Mouse (Mus musculus): ENCODE results near the gene Acot8. TPM values are rescaled to one million over a fixed set of nuclear protein-coding genes. Genes with fewer than 3 reads are reported as not detected.
A peak's percentile ranks its signal among the peaks of the same experiment; 100 is the strongest.

Acot8 gene
- polyA plus RNA-seq (2015; fragmentation: Nextera tagmentation; extraction: Ambion mirVana), result 20.3 and 21.5 TPM in 2 replicates

DNA sequence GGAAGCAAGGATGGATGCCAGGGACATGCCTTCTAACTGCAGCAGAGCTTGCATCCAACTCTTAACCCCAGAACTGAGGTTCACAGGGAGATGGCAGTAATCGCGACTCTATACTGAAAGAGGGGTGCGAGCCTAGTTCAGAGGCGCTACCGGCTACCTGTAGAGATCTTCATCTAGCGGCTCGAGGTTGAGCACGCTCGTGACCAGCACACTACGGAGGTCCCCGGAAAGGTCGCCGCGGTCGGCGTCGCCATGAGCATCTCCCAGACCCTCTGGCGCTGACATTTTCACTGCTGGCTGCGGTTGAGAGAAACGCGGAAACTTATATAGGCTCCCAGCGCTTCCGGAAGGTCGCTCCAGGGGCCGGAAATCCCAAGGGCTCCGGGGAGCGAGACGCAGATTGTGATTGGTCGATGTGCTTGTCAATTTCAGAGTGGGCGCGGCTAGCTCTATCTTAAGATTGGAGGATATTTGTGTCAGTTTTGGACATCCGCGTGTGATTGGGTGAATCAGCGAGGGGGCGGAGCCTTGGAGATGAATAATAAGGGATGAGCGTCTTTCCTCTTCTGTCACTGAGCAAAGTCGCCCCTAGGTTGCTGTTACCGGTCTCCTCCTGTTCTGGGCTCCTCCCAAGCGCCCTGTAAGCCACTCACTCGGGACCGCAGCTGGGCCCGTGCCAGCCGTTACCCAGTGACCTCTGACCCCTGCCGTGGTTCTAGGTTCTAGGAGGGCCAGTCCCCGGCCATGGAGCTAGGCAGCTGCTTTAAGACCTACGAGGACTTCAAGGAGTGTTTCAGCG is at the start of gene Acot8, which contains the start of gene Zswim3:
Acot8 (minus strand) TSS at position 350 of the 799 bp plus-strand sequence.
Zswim3 (plus strand) TSS at position 566 of the 799 bp plus-strand sequence.
- H3K27me3 ChIP-seq, result no peaks in the 10 kb centered on the region
- H3K4me3 ChIP-seq, result peak within 1 kb of the TSS; percentile 80
- peak; percentile 97 for ATAC-seq (ENCODE audit: low read depth)

DNA sequence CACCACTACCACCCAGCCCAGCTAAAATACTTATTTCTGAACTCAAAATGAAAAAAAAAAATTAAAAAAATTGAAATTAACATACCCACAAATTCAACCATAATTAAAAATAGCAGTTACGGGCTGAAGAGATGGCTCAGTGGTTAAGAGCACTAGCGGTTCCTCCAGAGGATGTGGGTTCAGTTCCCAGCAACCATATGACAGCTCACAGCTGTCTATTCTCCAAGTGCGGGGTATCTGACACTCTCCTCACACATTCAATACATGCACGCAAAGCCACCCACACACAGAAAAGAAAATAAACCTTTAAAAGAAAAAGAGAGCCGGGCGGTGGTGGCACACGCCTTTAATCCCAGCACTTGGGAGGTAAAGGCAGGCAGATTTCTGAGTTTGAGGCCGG is 45.4 kb upstream of the Acot8 start:
- H3K4me3 ChIP-seq, result no peak overlapping the region
- no peaks in the 10 kb centered on the region for H3K36me3 ChIP-seq
- H3K9ac ChIP-seq, result no peak overlapping the region
- WGBS, result 89% methylated on average over 8 of the region's 8 CpGs
- no peaks in the 10 kb centered on the region for H3K4me1 ChIP-seq (replicated peaks)
- no peak for ATAC-seq (ENCODE audit: low read depth)
- H3K4me2 ChIP-seq, result no peak overlapping the region
- peaks cover 5% of the 10 kb centered on the region; the same call in 1 of the 2 replicates for H3K27me3 ChIP-seq
- no peaks in the 10 kb centered on the region for H3K9me3 ChIP-seq
- no peak overlapping the region for H3K27ac ChIP-seq (replicated peaks)

More for the DNA sequence above, at the start of gene Acot8, which contains the start of gene Zswim3:
- Histone ChIP-seq H3K4me2 (peak within 1 kb of the TSS; percentile 84), H3K27ac (replicated peaks) (peak within 1 kb of the TSS; percentile 92), H3K9me3 (no peaks in the 10 kb centered on the region), H3K9ac (peak within 1 kb of the TSS; percentile 83), H3K36me3 (peaks cover 34% of the 10 kb centered on the region), H3K4me1 (replicated peaks) (peaks cover 40% of the 10 kb centered on the region)
- WGBS, result under 1% methylated on average over 46 of the region's 47 CpGs

DNA sequence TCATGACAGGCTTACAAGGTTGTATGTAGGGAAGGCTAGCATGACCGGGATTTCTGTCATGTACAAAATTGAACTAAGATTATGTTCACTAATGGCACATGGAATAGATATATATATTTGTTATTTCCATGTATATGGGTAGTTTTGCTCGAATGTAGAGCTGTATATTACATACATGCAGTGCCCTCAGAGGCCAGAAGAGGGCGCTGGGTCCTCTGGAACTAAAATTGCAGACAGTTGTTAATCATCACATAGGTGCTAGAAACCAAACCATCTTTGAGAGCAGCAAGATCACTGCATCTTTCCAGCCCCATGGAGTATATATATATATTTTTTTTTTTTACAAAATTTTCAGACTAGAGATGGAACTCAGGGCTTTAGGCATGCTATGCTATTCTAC is 41.1 kb upstream of the Acot8 start:
- Histone ChIP-seq H3K4me3 (no peak overlapping the region), H3K27ac (replicated peaks) (no peak overlapping the region), H3K27me3 (no peaks in the 10 kb centered on the region), H3K4me1 (replicated peaks) (no peaks in the 10 kb centered on the region), H3K36me3 (no peaks in the 10 kb centered on the region), H3K9me3 (no peaks in the 10 kb centered on the region), H3K4me2 (no peak overlapping the region), H3K9ac (no peak overlapping the region)
- no peak for ATAC-seq (ENCODE audit: low read depth)
- 59% methylated on average over 3 of the region's 3 CpGs for WGBS

DNA sequence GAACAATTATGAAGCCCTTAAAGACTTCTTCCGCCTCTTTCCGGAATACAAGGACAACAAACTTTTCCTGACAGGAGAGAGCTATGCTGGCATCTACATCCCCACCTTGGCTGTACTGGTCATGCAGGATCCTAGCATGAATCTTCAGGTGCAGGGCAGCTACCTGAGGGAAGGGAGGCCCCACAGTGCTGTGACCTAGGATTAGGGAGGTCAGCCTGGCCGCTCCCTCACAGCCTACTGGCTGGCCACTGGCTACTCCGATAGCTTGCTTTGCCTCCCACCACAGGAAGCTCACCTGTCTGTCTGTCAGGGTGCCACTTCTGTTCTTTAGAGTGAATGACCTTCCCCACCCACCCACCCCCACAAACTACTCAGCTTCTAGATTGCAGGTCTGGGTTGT is 30.5 kb upstream of the Acot8 start:
- Histone ChIP-seq H3K9ac (no peak overlapping the region), H3K4me1 (replicated peaks) (peaks cover 25% of the 10 kb centered on the region), H3K27me3 (no peaks in the 10 kb centered on the region), H3K4me3 (peak overlapping the region; percentile 59; the same call in 1 of the 2 replicates), H3K36me3 (peaks cover 33% of the 10 kb centered on the region), H3K4me2 (peak overlapping the region; percentile 87), H3K9me3 (no peaks in the 10 kb centered on the region), H3K27ac (replicated peaks) (no peak overlapping the region)
- ATAC-seq (ENCODE audit: low read depth), result no peak
- WGBS, result 98% methylated on average over 4 of the region's 4 CpGs

DNA sequence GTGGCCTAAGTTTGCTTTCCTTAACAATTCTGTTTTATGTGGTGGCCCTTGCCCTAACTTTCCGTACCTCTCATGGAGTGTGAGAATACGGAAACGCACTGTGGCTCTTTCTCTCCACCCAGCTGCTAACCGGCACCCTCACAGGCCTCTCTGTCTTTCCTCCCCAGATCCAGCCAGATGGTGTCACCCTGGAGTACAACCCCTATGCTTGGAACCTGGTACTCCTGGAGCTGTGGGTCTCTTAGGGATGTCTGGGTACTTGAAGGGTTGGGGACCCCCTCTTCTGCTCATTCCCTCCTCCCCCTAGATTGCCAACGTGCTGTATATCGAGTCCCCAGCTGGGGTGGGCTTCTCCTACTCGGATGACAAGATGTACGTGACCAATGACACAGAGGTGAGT is 29.8 kb upstream of the Acot8 start:
- no peaks in the 10 kb centered on the region for H3K27me3 ChIP-seq
- H3K4me3 ChIP-seq, result peak overlapping the region; percentile 59
- H3K36me3 ChIP-seq, result peaks cover 27% of the 10 kb centered on the region
- 45% methylated on average over 8 of the region's 8 CpGs for WGBS
- H3K9ac ChIP-seq, result peak overlapping the region; percentile 76
- ATAC-seq (ENCODE audit: low read depth), result no peak
- H3K4me2 ChIP-seq, result peak overlapping the region; percentile 87
- H3K4me1 ChIP-seq (replicated peaks), result peaks cover 25% of the 10 kb centered on the region
- H3K27ac ChIP-seq (replicated peaks), result no peak overlapping the region
- H3K9me3 ChIP-seq, result no peaks in the 10 kb centered on the region

DNA sequence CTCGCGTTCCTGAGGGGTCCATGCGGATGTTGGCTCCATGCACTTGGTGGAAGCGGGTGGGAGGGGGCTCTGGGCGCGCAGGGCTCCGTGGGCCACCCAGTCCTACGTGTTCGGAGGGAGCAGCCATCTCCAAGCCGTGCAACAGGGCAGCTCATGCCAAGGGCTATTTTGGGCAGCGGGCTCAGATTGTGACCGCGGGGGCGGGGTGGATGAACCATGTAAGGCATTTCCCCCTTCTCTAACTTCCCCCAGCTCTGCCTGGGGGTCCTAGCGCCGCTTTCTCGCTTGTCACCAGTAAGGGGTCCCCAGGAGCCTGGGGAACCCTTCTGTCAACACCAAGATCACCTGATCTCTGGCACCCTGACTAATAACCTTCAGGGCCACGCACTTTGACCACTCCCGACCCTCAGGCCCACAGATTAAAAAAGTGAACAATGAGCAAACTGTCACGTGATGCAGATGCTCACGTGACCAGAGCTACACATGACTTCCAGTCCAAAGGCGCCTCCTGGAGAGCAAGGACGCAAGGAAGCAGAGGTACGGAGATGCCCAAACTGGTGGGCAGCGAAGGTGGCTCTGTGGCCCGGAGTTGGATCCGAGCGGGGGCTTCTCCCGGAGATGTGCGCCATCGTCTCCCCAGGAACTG is 28.8 kb upstream of the Acot8 start, which contains the start of gene Neurl2:
Neurl2 (minus strand) TSS at position 143 of the 646 bp plus-strand sequence.
- Histone ChIP-seq H3K27me3 (no peaks in the 10 kb centered on the region), H3K4me1 (replicated peaks) (peaks cover 25% of the 10 kb centered on the region), H3K9me3 (no peaks in the 10 kb centered on the region), H3K4me2 (peak within 1 kb of the TSS; percentile 87), H3K27ac (replicated peaks) (peak within 1 kb of the TSS; percentile 79), H3K9ac (peak within 1 kb of the TSS; percentile 76), H3K36me3 (peaks cover 23% of the 10 kb centered on the region), H3K4me3 (peak within 1 kb of the TSS; percentile 59)
- peak; percentile 82 for ATAC-seq (ENCODE audit: low read depth)
- under 1% methylated on average over 31 of the region's 31 CpGs for WGBS

DNA sequence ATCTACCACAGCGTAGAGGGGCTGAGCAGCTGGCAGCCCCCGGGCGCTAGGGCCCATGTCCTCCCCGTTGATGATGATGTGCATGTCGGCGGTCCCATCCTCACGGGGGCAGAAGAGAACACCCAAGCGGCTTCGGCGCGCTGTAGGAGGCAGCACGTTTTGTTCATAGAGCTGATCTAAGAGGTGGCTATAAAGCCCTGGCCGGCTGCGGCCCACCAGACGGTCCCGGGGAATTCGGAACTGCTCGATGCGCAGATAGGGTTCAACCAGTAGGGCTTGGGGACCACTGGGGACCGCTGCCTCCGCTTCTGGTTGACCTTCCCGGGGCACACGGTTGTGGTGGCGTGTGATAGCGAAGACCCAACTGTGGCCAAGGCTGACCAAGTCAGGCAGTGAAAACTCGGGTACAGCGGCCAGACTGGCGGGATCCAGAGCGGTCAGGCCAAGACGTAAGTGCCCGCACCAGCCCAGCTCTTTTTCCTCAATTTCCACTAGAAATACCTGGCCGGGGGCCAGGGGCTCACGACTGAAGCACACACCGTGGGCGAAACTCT is 28.1 kb upstream of the Acot8 start, which contains the start of gene Ctsa:
Ctsa (plus strand) TSS at position 126 of the 554 bp plus-strand sequence.
- Histone ChIP-seq H3K4me1 (replicated peaks) (peaks cover 25% of the 10 kb centered on the region), H3K9ac (peak within 1 kb of the TSS; percentile 76), H3K27ac (replicated peaks) (peak within 1 kb of the TSS; percentile 79), H3K4me2 (peak within 1 kb of the TSS; percentile 87), H3K4me3 (peak within 1 kb of the TSS; percentile 59), H3K27me3 (no peaks in the 10 kb centered on the region), H3K9me3 (no peaks in the 10 kb centered on the region), H3K36me3 (peaks cover 23% of the 10 kb centered on the region)
- ATAC-seq (ENCODE audit: low read depth), result peak; percentile 78
- whole genome bisulfite sequencing, result 1% methylated on average over 35 of the region's 35 CpGs

DNA sequence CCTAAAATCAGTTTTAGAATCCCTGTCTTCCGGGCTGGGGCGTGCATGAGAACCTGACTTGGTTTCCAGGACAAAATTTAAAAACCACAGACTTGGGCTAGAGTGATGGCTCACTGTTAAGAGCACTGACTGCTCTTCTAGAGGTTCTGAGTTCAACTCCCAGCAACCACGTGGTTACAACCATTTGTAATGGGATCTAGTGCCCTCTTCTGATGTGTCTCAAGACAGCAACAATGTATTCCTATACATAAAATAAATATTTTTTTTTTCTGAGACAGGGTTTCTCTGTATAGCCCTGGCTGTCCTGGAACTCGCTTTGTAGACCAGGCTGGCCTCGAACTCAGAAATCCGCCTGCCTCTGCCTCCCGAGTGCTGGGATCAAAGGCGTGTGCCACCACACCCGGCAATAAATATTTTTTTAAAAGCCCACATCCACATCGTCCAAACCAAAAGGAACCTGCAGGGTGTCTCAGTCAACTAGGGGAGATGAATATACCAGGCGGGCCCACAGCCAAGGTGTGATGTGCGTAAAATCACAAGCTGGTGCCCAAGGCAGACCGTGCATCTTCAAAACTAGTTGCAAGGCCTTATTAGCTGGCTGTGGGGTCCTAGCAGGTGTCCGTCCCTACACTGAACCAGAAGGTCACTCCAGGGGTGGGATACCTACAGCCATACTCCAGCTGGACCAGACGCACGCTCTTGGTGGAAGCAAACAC is 27.5 kb upstream of the Acot8 start:
- H3K4me2 ChIP-seq, result peak overlapping the region; percentile 87
- WGBS, result 64% methylated on average over 16 of the region's 16 CpGs
- 0 out of 2 replicates have a peak, but pooled peaks have one; percentile 2 for ATAC-seq (ENCODE audit: low read depth)

DNA sequence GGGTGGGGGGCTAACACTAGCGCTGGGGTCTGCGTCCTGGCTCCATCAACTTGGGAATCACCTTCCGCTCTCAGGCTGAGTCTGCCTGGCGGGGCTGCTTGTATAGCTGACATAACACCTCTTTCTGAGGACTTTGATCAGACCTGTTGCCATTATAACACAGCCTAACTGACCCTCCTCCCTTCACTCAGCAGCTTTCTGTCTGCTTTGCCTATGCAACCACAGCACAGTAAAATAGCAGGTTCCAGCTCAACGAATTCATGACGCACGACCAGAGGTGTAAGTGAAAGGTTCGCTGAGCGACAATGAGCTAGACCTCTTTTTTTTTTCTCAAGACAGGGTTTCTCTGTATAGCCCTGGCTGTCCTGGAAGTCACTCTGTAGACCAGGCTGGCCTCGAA is 26.3 kb upstream of the Acot8 start:
- Histone ChIP-seq H3K4me1 (replicated peaks) (peaks cover 28% of the 10 kb centered on the region), H3K4me2 (no peak overlapping the region), H3K9me3 (no peaks in the 10 kb centered on the region), H3K9ac (no peak overlapping the region), H3K36me3 (peaks cover 31% of the 10 kb centered on the region), H3K27ac (replicated peaks) (no peak overlapping the region), H3K27me3 (no peaks in the 10 kb centered on the region), H3K4me3 (no peak overlapping the region)
- ATAC-seq (ENCODE audit: low read depth), result no peak
- WGBS, result 91% methylated on average over 10 of the region's 10 CpGs

More for the DNA sequence above, 27.5 kb upstream of the Acot8 start:
- H3K9ac ChIP-seq, result peak overlapping the region; percentile 76
- peaks cover 29% of the 10 kb centered on the region for H3K36me3 ChIP-seq
- H3K9me3 ChIP-seq, result no peaks in the 10 kb centered on the region
- H3K27ac ChIP-seq (replicated peaks), result peak overlapping the region; percentile 79
- no peaks in the 10 kb centered on the region for H3K27me3 ChIP-seq
- peak overlapping the region; percentile 59 for H3K4me3 ChIP-seq
- peaks cover 25% of the 10 kb centered on the region for H3K4me1 ChIP-seq (replicated peaks)

DNA sequence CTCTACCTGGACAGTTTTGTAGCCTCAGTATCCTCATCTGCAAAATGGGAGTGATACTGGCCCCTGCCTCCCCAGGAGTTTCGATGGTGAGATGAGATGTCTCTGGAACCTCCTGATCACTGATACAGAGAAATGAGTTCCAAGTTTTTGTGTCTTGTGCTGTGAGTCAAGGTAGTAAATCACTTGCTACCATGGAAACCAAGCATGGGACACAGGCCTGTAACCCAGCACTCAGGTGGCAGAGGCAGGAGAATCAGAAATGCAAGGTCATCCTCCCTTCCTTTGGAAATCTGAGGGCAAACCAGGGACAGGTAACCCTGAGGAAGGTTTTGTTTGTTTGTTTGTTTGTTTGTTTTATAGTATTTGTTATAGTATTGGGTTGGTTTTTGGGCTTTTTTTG is 24.4 kb upstream of the Acot8 start:
- no peak for ATAC-seq (ENCODE audit: low read depth)
- H3K36me3 ChIP-seq, result peaks cover 46% of the 10 kb centered on the region
- H3K4me1 ChIP-seq (replicated peaks), result peaks cover 24% of the 10 kb centered on the region
- no peak overlapping the region for H3K4me2 ChIP-seq
- H3K9ac ChIP-seq, result no peak overlapping the region
- no peaks in the 10 kb centered on the region for H3K27me3 ChIP-seq
- H3K4me3 ChIP-seq, result no peak overlapping the region
- H3K27ac ChIP-seq (replicated peaks), result no peak overlapping the region
- no peaks in the 10 kb centered on the region for H3K9me3 ChIP-seq
- 100% methylated on average over 1 of the region's 1 CpGs for WGBS

DNA sequence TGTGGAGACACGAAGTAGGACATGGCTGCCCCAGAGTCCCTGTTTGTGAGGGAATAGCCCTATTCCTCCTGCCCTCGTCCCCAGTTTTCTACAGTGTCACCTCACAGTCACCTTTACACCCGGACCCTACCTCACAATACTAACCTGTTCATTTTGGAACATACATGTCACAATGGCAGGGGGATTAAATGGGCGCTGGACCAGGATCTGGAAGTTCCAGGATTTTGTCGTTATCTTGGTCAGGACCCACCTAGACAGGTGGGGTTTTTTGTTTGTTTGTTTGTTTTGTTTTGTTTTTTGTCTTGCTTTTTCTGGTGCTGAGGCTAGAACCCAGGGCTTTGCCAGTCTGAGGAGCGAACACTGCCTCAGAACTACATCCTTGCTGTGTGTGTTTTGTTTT is 23.8 kb upstream of the Acot8 start, which contains the start of gene Spata25:
Spata25 (minus strand) TSS at position 101 of the 400 bp plus-strand sequence.
- Histone ChIP-seq H3K36me3 (peaks cover 46% of the 10 kb centered on the region), H3K27ac (replicated peaks) (no peak within 1 kb of the TSS), H3K4me3 (no peak within 1 kb of the TSS), H3K9ac (no peak within 1 kb of the TSS), H3K9me3 (no peaks in the 10 kb centered on the region), H3K4me2 (no peak within 1 kb of the TSS), H3K4me1 (replicated peaks) (peaks cover 28% of the 10 kb centered on the region), H3K27me3 (no peaks in the 10 kb centered on the region)
- no peak for ATAC-seq (ENCODE audit: low read depth)
- WGBS, result 95% methylated on average over 6 of the region's 6 CpGs

All from neural tube, embryonic 13.5 days (tissue).